ENCODE assay signal across 10 mouse cellular contexts in the genomic region with DNA sequence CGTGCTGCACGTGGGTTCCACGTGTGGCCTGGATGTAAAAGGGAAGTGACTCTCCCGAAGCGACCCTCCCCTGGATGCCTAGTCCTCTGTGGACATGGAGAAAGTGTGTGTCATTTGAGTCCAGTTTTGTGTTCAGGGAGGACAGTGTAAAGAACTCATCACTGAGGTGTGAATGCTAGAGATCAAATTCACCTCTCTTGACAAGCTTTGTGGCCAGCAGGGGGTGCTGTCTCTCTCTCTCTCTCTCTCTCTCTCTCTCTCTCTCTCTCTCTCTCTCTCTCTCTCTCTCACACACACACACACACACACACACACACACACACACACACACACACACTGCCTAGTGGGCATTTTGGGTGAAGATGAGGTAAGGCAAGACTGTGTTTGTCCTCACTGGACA.
DNase-seq lines count a peak whose midpoint lies in the region; ATAC-seq and TF ChIP-seq lines count a peak whose summit lies in the region.
"Had no signal": no experiment of that assay in that cellular context is flagged by ENCODE, and none has a peak within 500 bp of the region (broad histone marks: within the 10 kb centered on the region; RNA-seq: fewer than 3 reads in every experiment).

No protein-coding gene starts in this region.

- ATAC-seq in CD4-positive, CD25-positive, alpha-beta regulatory T cell, adult 4 months, result no peak
- ATAC-seq in intestine, postnatal 0 days, result no peak
- ATAC-seq in intestine, embryonic 16.5 days, result no peak

- H3K9me3 ChIP-seq in intestine, postnatal 0 days (ENCODE audit: control insufficient read depth), result no peaks in the 10 kb centered on the region
- H3K9me3 ChIP-seq in intestine, embryonic 16.5 days (ENCODE audit: control insufficient read depth, low read length), result no peaks in the 10 kb centered on the region
- H3K9me3 ChIP-seq: hindbrain, embryonic 15.5 days; midbrain, embryonic 12.5 days had no signal

- no peaks in the 10 kb centered on the region for H3K4me1 ChIP-seq in intestine, postnatal 0 days (replicated peaks; ENCODE audit: control insufficient read depth, insufficient read depth, low read length)
- no peaks in the 10 kb centered on the region for H3K4me1 ChIP-seq in intestine, embryonic 16.5 days (ENCODE audit: control insufficient read depth, insufficient read depth, low read length)
- peaks cover 11% of the 10 kb centered on the region for H3K4me1 ChIP-seq in olfactory bulb, adult 2 months (ENCODE audit: control insufficient read depth, insufficient read depth, low read length)
- H3K4me1 ChIP-seq: hindbrain, embryonic 15.5 days; midbrain, embryonic 12.5 days had no signal

- WGBS in intestine, postnatal 0 days, result 83% methylated on average over 5 of the region's 5 CpGs
- WGBS in intestine, embryonic 16.5 days, result 80% methylated on average over 5 of the region's 5 CpGs
- 70% methylated on average over 5 of the region's 5 CpGs for WGBS in olfactory bulb, adult 2 months

- H3K4me2 ChIP-seq in intestine, postnatal 0 days (replicated peaks; ENCODE audit: low read depth), result no peak overlapping the region
- no peak overlapping the region for H3K4me2 ChIP-seq in intestine, embryonic 16.5 days (ENCODE audit: low read depth, low read length)
- H3K4me2 ChIP-seq: hindbrain, embryonic 15.5 days; midbrain, embryonic 12.5 days had no signal

- TF ChIP-seq CTCF in intestine, postnatal 0 days (IDR thresholded peaks at IDR 0.05; ENCODE audit: low read depth), result peak; percentile 66
- TF ChIP-seq CTCF in olfactory bulb, adult 2 months (IDR thresholded peaks at IDR 0.05; ENCODE audit: insufficient read depth, low read depth, low read length), result peak; percentile 44; the same call in 1 of the 2 replicates

- H3K4me3 ChIP-seq in intestine, postnatal 0 days (ENCODE audit: low read depth, low read length), result no peak overlapping the region
- no peak overlapping the region for H3K4me3 ChIP-seq in intestine, embryonic 16.5 days (ENCODE audit: low read length)
- H3K4me3 ChIP-seq in olfactory bulb, adult 2 months (ENCODE audit: insufficient read depth, low read depth, low read length), result no peak overlapping the region
- H3K4me3 ChIP-seq: hindbrain, embryonic 15.5 days; midbrain, embryonic 12.5 days had no signal

- no peaks in the 10 kb centered on the region for H3K27me3 ChIP-seq in intestine, postnatal 0 days (replicated peaks; ENCODE audit: control insufficient read depth, insufficient read depth, low read length)
- no peaks in the 10 kb centered on the region for H3K27me3 ChIP-seq in intestine, embryonic 16.5 days (replicated peaks; ENCODE audit: control insufficient read depth, insufficient read depth, low read length)
- H3K27me3 ChIP-seq: hindbrain, embryonic 15.5 days; midbrain, embryonic 12.5 days had no signal

- H3K27ac ChIP-seq in intestine, postnatal 0 days (ENCODE audit: low read depth, low read length), result no peak overlapping the region
- no peak overlapping the region for H3K27ac ChIP-seq in intestine, embryonic 16.5 days (ENCODE audit: low read length)
- H3K27ac ChIP-seq in olfactory bulb, adult 2 months (ENCODE audit: insufficient read depth, low read depth, low read length), result no peak overlapping the region
- H3K27ac ChIP-seq: hindbrain, embryonic 15.5 days; midbrain, embryonic 12.5 days had no signal

- no peak overlapping the region for H3K9ac ChIP-seq in intestine, postnatal 0 days (ENCODE audit: low read depth, low read length)
- H3K9ac ChIP-seq in intestine, embryonic 16.5 days (ENCODE audit: low read depth, low read length), result no peak overlapping the region
- H3K9ac ChIP-seq: hindbrain, embryonic 15.5 days; midbrain, embryonic 12.5 days had no signal

- DNase-seq in CD4-positive, CD25-positive, alpha-beta regulatory T cell, adult 2 months (ENCODE audit: low read depth, low spot score), result peak; percentile 4
- DNase-seq in thymus, postnatal 4 days, result peak; percentile 58
- no peak for DNase-seq in thymus, adult 18-20 months
- no peak for DNase-seq in ovary, postnatal 36 days (ENCODE audit: low spot score)

- no peaks in the 10 kb centered on the region for H3K36me3 ChIP-seq in intestine, postnatal 0 days (ENCODE audit: control insufficient read depth, insufficient read depth)
- H3K36me3 ChIP-seq in intestine, embryonic 16.5 days (ENCODE audit: control insufficient read depth, insufficient read depth, low read length), result no peaks in the 10 kb centered on the region
- H3K36me3 ChIP-seq: midbrain, embryonic 12.5 days had no signal

- no peak for TF ChIP-seq POLR2A in olfactory bulb, adult 2 months (IDR thresholded peaks at IDR 0.05; ENCODE audit: insufficient read depth, low read depth, low read length)

Comparison
In these comparisons a context has a peak if more than half of its experiments do, and no peak if none do; other contexts are left out.
1. DNase-seq: peak in CD4-positive, CD25-positive, alpha-beta regulatory T cell, adult 2 months (single experiment) and thymus, postnatal 4 days (single experiment); none in thymus, adult 18-20 months (0 of 2) and ovary, postnatal 36 days (single experiment).